Mouse (Mus musculus) liver, embryonic 12.5 days (tissue): ENCODE data around the gene Rpl18. TPM values are rescaled to one million over a fixed set of nuclear protein-coding genes. Genes with fewer than 3 reads are reported as not detected.

Source experiments
- ATAC-seq: fragments of 200-750 bp; cut with Nextera tagmentation; 2 replicates; pipeline ENCODE4 v1.8.0; 2017; ENCODE audit warnings: moderate number of reproducible peaks, mild to moderate bottlenecking, moderate library complexity
- H3K27ac ChIP-seq: fragments of 300-500 bp; sonication (generic); 2 replicates; pipeline ENCODE4 v1.5.1; 2016; ENCODE audit warnings: mild to moderate bottlenecking
- H3K27me3 ChIP-seq: fragments of 300-500 bp; sonication (generic); replicated peaks from 2 replicates; pipeline ENCODE4 v1.6.1; 2016; ENCODE audit warnings: mild to moderate bottlenecking, moderate library complexity
- H3K36me3 ChIP-seq: fragments of 300-500 bp; sonication (generic); 2 replicates; pipeline ENCODE4 v1.6.1; 2016; ENCODE audit warnings: mild to moderate bottlenecking, moderate library complexity
- H3K4me1 ChIP-seq: fragments of 300-500 bp; sonication (generic); 2 replicates; pipeline ENCODE4 v1.6.1; 2016
- H3K4me2 ChIP-seq: fragments of 300-500 bp; sonication (generic); 2 replicates; pipeline ENCODE4 v1.6.1; 2016; ENCODE audit warnings: mild to moderate bottlenecking, moderate library complexity
- H3K4me3 ChIP-seq: fragments of 300-500 bp; sonication (generic); 2 replicates; pipeline ENCODE4 v1.5.1; 2016; ENCODE audit warnings: mild to moderate bottlenecking, moderate library complexity
- H3K9ac ChIP-seq: fragments of 300-500 bp; sonication (generic); 2 replicates; pipeline ENCODE4 v1.6.1; 2016; ENCODE audit warnings: mild to moderate bottlenecking, moderate library complexity
- H3K9me3 ChIP-seq: fragments of 300-500 bp; sonication (generic); replicated peaks from 2 replicates; pipeline ENCODE4 v1.6.1; 2016; ENCODE audit warnings: mild to moderate bottlenecking, moderate library complexity
- WGBS: fragments of 180-500 bp; shearing (Covaris S2); methylation state at CpG from one replicate; pipeline ENCODE4 v1.1.7; 2016; ENCODE audit not compliant: insufficient replicate concordance; 5-methylcytosine and 5-hydroxymethylcytosine counted together
- polyA plus RNA-seq: library from polyadenylated mRNA; unstranded; fragments of >200 nt; fragmentation: Nextera tagmentation; extraction: Ambion mirVana; gene quantifications from 2 replicates; pipeline ENCODE4 v1.2.1, GENCODE M21; 2016

The Rpl18 gene
- polyA plus RNA-seq, 1 experiment from 2014 or later: 939 TPM

DNA sequence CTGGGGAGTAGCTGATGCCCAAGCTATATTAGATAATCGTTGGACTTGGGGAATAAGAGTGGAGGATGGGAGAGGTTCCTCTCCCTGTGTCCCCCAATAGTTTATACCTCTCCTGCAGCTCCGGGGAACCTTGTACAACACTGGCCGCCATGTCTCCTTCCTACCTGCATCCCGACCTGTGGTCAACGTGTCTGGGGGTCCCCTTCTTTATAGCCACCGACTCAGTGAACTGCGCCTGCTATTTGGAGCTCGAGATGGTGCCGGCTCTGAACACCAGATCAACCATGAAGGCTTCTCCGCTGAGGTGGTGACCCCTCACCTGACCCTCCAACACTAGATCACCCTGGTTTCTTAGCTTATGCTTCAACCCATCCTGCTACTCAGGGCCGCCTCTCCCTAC is 12.9 kb upstream of the Rpl18 start:
- Histone ChIP-seq H3K27ac (no peak overlapping the region), H3K27me3 (peaks cover 59% of the 10 kb centered on the region), H3K9me3 (no peaks in the 10 kb centered on the region), H3K9ac (no peak overlapping the region), H3K4me1 (peaks cover 51% of the 10 kb centered on the region), H3K36me3 (no peaks in the 10 kb centered on the region), H3K4me2 (no peak overlapping the region), H3K4me3 (no peak overlapping the region)
- no peak for ATAC-seq
- 78% methylated on average over 11 of the region's 11 CpGs for WGBS

- H3K4me2 ChIP-seq: no peak overlapping the region
- ATAC-seq: no peak
- H3K36me3 ChIP-seq: no peaks in the 10 kb centered on the region
- H3K9ac ChIP-seq: no peak overlapping the region
- no peak overlapping the region for H3K4me3 ChIP-seq
- 83% methylated on average over 17 of the region's 17 CpGs for WGBS
- peaks cover 56% of the 10 kb centered on the region for H3K27me3 ChIP-seq
- no peaks in the 10 kb centered on the region for H3K9me3 ChIP-seq
- H3K27ac ChIP-seq: no peak overlapping the region
- H3K4me1 ChIP-seq: peaks cover 57% of the 10 kb centered on the region
Observed at GRCm38 (mm10) chr7:45702809-45703520, 12.3 kb upstream of the Rpl18 start.

- H3K9ac ChIP-seq: no peak overlapping the region
- H3K4me3 ChIP-seq: peak overlapping the region; percentile 6; the same call in 1 of the 2 replicates
- H3K4me1 ChIP-seq: peaks cover 64% of the 10 kb centered on the region
- 49% methylated on average over 12 of the region's 12 CpGs for WGBS
- peak overlapping the region; percentile 100 for H3K4me2 ChIP-seq
- no peak for ATAC-seq
- peaks cover 50% of the 10 kb centered on the region for H3K27me3 ChIP-seq
- H3K27ac ChIP-seq: peak overlapping the region; percentile 72; the same call in 1 of the 2 replicates
- no peaks in the 10 kb centered on the region for H3K36me3 ChIP-seq
- H3K9me3 ChIP-seq: no peaks in the 10 kb centered on the region
Observed at GRCm38 (mm10) chr7:45703521-45704033, 11.7 kb upstream of the Rpl18 start.

GRCm38 (mm10) chr7:45704046-45704559 is 11.2 kb upstream of the Rpl18 start:
- H3K9me3 ChIP-seq: no peaks in the 10 kb centered on the region
- 2% methylated on average over 13 of the region's 13 CpGs for WGBS
- peak overlapping the region; percentile 71 for H3K4me3 ChIP-seq
- H3K36me3 ChIP-seq: peaks cover under 1% of the 10 kb centered on the region; the same call in 1 of the 2 replicates
- peak overlapping the region; percentile 100 for H3K4me2 ChIP-seq
- H3K27me3 ChIP-seq: peaks cover 45% of the 10 kb centered on the region
- H3K4me1 ChIP-seq: peaks cover 67% of the 10 kb centered on the region
- H3K27ac ChIP-seq: peak overlapping the region; percentile 72
- peak; percentile 49 for ATAC-seq
- peak overlapping the region; percentile 62 for H3K9ac ChIP-seq

- peaks cover 7% of the 10 kb centered on the region for H3K36me3 ChIP-seq
- peaks cover 65% of the 10 kb centered on the region for H3K4me1 ChIP-seq
- no peaks in the 10 kb centered on the region for H3K9me3 ChIP-seq
- peak within 1 kb of the TSS; percentile 71 for H3K4me3 ChIP-seq
- ATAC-seq: peak; percentile 82
- H3K27me3 ChIP-seq: peaks cover 37% of the 10 kb centered on the region
- H3K9ac ChIP-seq: peak within 1 kb of the TSS; percentile 81
- H3K27ac ChIP-seq: peak within 1 kb of the TSS; percentile 73
- under 1% methylated on average over 36 of the region's 36 CpGs for WGBS
- peak within 1 kb of the TSS; percentile 100 for H3K4me2 ChIP-seq
Observed at GRCm38 (mm10) chr7:45704730-45705442, 10.4 kb upstream of the Rpl18 start, which contains the start of gene Dbp. Gene Dbp (plus strand): TSS chr7:45705088.

DNA sequence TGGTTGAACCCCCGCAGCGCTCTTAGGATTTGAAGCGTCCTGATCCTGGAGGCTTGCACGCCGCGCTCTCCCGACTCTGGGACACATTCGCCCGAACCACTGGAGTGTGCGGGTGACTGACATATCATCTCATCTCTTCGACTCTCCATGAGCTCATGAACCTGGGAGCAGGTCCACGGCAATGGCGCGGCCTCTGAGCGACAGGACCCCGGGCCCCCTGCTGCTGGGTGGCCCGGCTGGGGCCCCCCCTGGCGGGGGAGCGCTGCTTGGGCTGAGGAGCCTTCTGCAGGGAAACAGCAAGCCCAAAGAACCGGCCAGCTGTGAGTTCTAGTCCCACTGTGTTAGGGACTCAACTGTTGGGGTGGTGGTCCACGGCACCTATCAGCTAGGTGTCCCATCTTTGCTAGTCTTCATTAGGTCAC is 9.8 kb upstream of the Rpl18 start:
- WGBS: under 1% methylated on average over 21 of the region's 21 CpGs
- Histone ChIP-seq H3K9ac (peak overlapping the region; percentile 81), H3K27ac (peak overlapping the region; percentile 73), H3K4me1 (peaks cover 60% of the 10 kb centered on the region), H3K4me2 (peak overlapping the region; percentile 100), H3K36me3 (peaks cover 13% of the 10 kb centered on the region), H3K27me3 (peaks cover 31% of the 10 kb centered on the region), H3K4me3 (peak overlapping the region; percentile 71), H3K9me3 (no peaks in the 10 kb centered on the region)
- ATAC-seq: no peak

DNA sequence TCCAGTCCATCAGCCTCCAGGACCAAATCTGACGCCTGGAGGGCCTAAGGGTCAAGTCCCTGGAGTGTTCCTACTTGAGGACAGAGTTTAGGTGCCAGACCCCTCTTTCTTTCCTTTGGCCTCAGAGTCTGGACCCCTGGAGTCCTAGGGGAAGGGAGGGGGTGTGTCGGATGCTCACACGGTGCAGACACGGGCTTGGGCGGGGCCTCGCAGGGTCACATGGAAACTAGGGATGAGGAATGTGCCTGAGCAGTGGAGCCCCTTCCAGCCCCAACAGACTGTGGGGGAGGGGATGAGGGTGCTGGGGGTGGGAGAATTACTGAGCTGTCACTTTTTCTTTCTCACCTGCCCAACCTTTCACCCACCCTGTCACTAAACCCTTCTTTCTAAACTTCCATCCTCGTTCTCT is 9.4 kb upstream of the Rpl18 start:
- Histone ChIP-seq H3K4me3 (peak overlapping the region; percentile 71), H3K27ac (peak overlapping the region; percentile 73), H3K27me3 (peaks cover 27% of the 10 kb centered on the region), H3K4me2 (peak overlapping the region; percentile 100), H3K9me3 (no peaks in the 10 kb centered on the region), H3K9ac (peak overlapping the region; percentile 81), H3K36me3 (peaks cover 17% of the 10 kb centered on the region), H3K4me1 (peaks cover 58% of the 10 kb centered on the region)
- under 1% methylated on average over 7 of the region's 7 CpGs for WGBS
- no peak for ATAC-seq

DNA sequence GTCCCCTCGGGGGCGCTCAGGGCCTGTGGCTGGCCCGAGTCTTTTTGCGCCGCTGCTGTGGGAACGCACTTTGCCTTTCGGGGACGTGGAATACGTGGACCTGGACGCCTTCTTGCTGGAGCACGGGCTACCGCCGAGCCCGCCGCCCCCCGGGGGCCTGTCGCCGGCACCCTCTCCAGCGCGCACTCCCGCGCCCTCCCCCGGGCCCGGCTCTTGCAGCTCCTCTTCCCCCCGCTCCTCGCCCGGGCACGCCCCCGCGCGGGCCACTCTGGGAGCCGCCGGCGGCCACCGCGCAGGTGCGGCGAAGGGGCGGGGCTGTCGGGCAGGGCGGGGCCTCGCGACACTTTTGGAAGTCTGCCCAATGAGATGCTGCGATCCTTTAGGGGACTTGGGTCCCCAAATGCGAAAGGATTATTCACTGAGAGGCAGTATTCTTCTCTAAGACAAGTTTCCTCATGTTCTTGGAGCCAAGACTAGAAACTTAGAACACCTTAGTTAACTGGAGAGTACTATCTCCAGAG is 8.5 kb upstream of the Rpl18 start:
- Histone ChIP-seq H3K27ac (peak overlapping the region; percentile 77), H3K4me2 (peak overlapping the region; percentile 100), H3K9me3 (no peaks in the 10 kb centered on the region), H3K36me3 (peaks cover 26% of the 10 kb centered on the region), H3K4me1 (peaks cover 58% of the 10 kb centered on the region), H3K4me3 (peak overlapping the region; percentile 71), H3K27me3 (peaks cover 18% of the 10 kb centered on the region), H3K9ac (peak overlapping the region; percentile 81)
- WGBS: 1% methylated on average over 41 of the region's 45 CpGs
- peak; percentile 41; the same call in 1 of the 2 replicates for ATAC-seq

GRCm38 (mm10) chr7:45707375-45707967 is 7.8 kb upstream of the Rpl18 start:
- peaks cover 33% of the 10 kb centered on the region for H3K36me3 ChIP-seq
- peaks cover 13% of the 10 kb centered on the region for H3K27me3 ChIP-seq
- under 1% methylated on average over 27 of the region's 27 CpGs for WGBS
- peak overlapping the region; percentile 100 for H3K4me2 ChIP-seq
- H3K9me3 ChIP-seq: no peaks in the 10 kb centered on the region
- peak; percentile 5; the same call in 1 of the 2 replicates for ATAC-seq
- H3K27ac ChIP-seq: peak overlapping the region; percentile 77; the same call in 1 of the 2 replicates
- H3K4me1 ChIP-seq: peaks cover 60% of the 10 kb centered on the region
- peak overlapping the region; percentile 71 for H3K4me3 ChIP-seq
- H3K9ac ChIP-seq: peak overlapping the region; percentile 47

DNA sequence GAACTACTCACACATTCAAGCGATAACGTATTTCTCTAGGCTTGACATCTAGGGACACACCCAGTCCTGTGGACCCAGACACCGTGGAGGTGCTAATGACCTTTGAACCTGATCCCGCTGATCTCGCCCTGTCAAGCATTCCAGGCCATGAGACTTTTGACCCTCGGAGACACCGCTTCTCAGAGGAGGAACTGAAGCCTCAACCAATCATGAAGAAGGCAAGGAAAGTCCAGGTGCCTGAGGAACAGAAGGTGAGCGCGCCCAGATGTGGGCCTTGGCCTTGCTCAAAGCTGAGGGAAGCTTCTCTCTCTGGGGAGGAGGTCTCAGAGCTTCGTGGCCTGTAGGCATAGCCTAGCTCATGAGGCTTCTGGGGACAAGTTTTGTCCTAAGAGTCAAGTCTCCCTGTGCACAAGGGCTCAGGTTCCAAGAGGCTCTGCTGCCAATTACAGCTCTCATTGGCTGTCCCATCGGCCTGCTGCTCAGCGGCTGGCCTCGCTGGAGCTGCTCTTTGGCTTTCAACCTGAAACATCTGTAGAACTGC is 7.0 kb upstream of the Rpl18 start:
- H3K27ac ChIP-seq: peak overlapping the region; percentile 18; the same call in 1 of the 2 replicates
- WGBS: 39% methylated on average over 13 of the region's 13 CpGs
- ATAC-seq: no peak
- no peak overlapping the region; the same call in 1 of the 2 replicates for H3K4me3 ChIP-seq
- no peak overlapping the region for H3K9ac ChIP-seq
- peaks cover 66% of the 10 kb centered on the region for H3K4me1 ChIP-seq
- H3K9me3 ChIP-seq: no peaks in the 10 kb centered on the region
- H3K4me2 ChIP-seq: peak overlapping the region; percentile 100
- H3K27me3 ChIP-seq: peaks cover 5% of the 10 kb centered on the region; the same call in 1 of the 2 replicates
- H3K36me3 ChIP-seq: peaks cover 41% of the 10 kb centered on the region

DNA sequence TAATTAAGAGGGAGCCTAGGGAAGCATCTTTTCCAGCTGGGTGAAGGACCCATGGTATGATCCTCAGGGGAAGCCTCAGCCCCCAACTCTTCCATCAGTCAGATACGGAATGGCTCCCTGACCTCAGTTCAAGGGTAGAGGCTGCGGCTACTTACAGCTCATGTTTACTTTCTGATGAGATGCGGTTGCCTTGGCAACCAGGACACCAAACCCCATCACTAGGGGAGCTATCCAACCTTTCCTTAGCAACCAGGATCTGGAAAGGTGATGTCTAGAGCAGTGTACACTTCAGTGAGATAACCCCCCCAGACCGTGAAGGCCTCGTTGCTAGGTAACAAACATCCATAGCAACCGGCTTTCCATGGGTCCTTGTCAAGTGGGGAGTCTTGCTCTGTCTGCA is 6.2 kb upstream of the Rpl18 start:
- H3K27ac ChIP-seq: no peak overlapping the region
- ATAC-seq: no peak
- H3K4me2 ChIP-seq: no peak overlapping the region
- peaks cover 66% of the 10 kb centered on the region for H3K4me1 ChIP-seq
- H3K27me3 ChIP-seq: no peaks in the 10 kb centered on the region
- 57% methylated on average over 6 of the region's 6 CpGs for WGBS
- no peak overlapping the region for H3K9ac ChIP-seq
- no peaks in the 10 kb centered on the region for H3K9me3 ChIP-seq
- no peak overlapping the region for H3K4me3 ChIP-seq
- H3K36me3 ChIP-seq: peaks cover 48% of the 10 kb centered on the region
